Mouse (Mus musculus): ENCODE data around the gene Gpr27.

DNA sequence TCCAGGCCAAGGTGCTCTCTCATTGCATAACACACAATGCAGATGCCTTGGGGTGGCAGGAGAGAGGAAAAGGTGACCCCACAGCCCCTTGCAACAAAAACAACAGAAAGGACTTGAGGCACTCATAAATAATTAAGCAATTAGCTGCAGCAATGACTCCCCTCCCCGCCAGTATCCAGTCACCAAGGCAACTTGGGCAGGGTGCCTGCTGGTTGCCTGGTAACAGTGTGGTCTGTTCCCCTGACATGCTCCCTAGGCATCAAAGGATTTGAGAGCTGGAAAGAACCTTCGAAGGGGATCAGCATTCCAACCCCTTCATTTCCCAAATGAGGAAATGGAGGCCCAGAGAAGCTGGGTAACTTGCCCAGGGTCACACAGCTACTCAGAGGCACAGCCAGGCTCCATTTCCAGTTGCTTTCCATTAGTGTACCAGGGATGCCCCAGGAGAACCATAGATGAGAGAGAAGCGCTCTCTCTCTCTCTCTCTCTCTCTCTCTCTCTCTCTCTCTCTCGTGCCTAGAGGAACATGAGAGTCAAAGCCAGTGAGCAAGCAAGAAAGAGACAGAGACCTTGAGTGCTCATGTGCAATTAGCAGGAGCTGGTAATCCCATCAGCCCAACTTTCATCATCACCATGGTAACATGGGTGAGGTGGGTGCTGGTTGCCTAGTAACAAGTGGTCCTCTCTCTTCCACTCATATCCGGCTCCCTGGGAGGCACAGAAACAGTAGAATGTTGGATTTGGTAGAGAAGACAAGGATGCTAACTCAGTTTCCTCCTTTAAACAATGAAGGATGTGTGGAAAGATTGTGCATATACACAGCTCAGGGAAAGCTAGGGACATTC lies 22.8 kb upstream of the Gpr27 start:
- TF ChIP-seq CTCF (IDR thresholded peaks at IDR 0.05; ENCODE audit: low read depth) (no peak), EP300 (IDR thresholded peaks at IDR 0.05; ENCODE audit: low read depth) (no peak)
